Mouse (Mus musculus): ENCODE measurements at regions not wholly inside any gene's neighbourhood (a gene's known extent, or its start where the extent isn't known, plus 50 kb on each side); places are given as distances from the start of the nearest gene placed in this dataset.
A peak's percentile ranks its signal among the peaks of the same experiment; 100 is the strongest.

GRCm38 (mm10) chr12:54454606-54455005 is 201.8 kb downstream of the Sptssa start:
- DNase-seq (ENCODE audit: low spot score in 2 of 2) = no peak

- DNase-seq (ENCODE audit: low spot score in 2 of 2) = no peak
These were observed 203.0 kb downstream of the Sptssa start for GRCm38 (mm10) chr12:54453343-54453742.

GRCm38 (mm10) chr12:54450369-54450768 is 206.0 kb downstream of the Sptssa start:
- no peak for DNase-seq (ENCODE audit: low spot score in 2 of 2)

- DNase-seq (ENCODE audit: low spot score in 2 of 2) = no peak
These were observed 208.2 kb downstream of the Sptssa start for GRCm38 (mm10) chr12:54448221-54448620.

- no peak for DNase-seq (ENCODE audit: low spot score in 2 of 2)
These were observed 209.0 kb downstream of the Sptssa start for GRCm38 (mm10) chr12:54447354-54447753.

- DNase-seq (ENCODE audit: low spot score in 2 of 2) = no peak
These were observed 210.0 kb downstream of the Sptssa start for GRCm38 (mm10) chr12:54446356-54446755.

- no peak for DNase-seq (ENCODE audit: low spot score in 2 of 2)
These were observed 212.0 kb downstream of the Sptssa start for GRCm38 (mm10) chr12:54444416-54444815.

- DNase-seq (ENCODE audit: low spot score in 2 of 2) = no peak
These were observed 213.1 kb downstream of the Sptssa start for GRCm38 (mm10) chr12:54443285-54443684.

- DNase-seq (ENCODE audit: low spot score in 2 of 2) = no peak
These were observed 214.0 kb downstream of the Sptssa start for GRCm38 (mm10) chr12:54442408-54442807.

- DNase-seq (ENCODE audit: low spot score in 2 of 2) = no peak
These were observed 215.4 kb downstream of the Sptssa start for GRCm38 (mm10) chr12:54440851-54441593.

- no peak for DNase-seq (ENCODE audit: low spot score in 2 of 2)
These were observed 217.6 kb downstream of the Sptssa start for GRCm38 (mm10) chr12:54438793-54439192.

GRCm38 (mm10) chr12:54425236-54425635 is 221.6 kb upstream of the Egln3 start:
- no peak for DNase-seq (ENCODE audit: low spot score in 2 of 2)

GRCm38 (mm10) chr12:54414829-54415228 is 211.2 kb upstream of the Egln3 start:
- DNase-seq (ENCODE audit: low spot score in 2 of 2) = no peak

GRCm38 (mm10) chr12:54414201-54414600 is 210.5 kb upstream of the Egln3 start:
- DNase-seq (ENCODE audit: low spot score in 2 of 2) = no peak

- DNase-seq (ENCODE audit: low spot score in 2 of 2) = no peak
These were observed 206.5 kb upstream of the Egln3 start for GRCm38 (mm10) chr12:54410038-54410605.

- no peak for DNase-seq (ENCODE audit: low spot score in 2 of 2)
These were observed 205.2 kb upstream of the Egln3 start for GRCm38 (mm10) chr12:54408906-54409305.

GRCm38 (mm10) chr12:54407301-54407896 is 203.7 kb upstream of the Egln3 start:
- no peak for DNase-seq (ENCODE audit: low spot score in 2 of 2)

GRCm38 (mm10) chr12:54405066-54405465 is 201.4 kb upstream of the Egln3 start:
- DNase-seq (ENCODE audit: low spot score in 2 of 2) = peak; percentile 61 to 65

GRCm38 (mm10) chr12:54402591-54402990 is 198.9 kb upstream of the Egln3 start:
- no peak for DNase-seq (ENCODE audit: low spot score in 2 of 2)

GRCm38 (mm10) chr12:54401665-54402064 is 198.0 kb upstream of the Egln3 start:
- DNase-seq (ENCODE audit: low spot score in 2 of 2) = no peak

GRCm38 (mm10) chr12:54400084-54400483 is 196.4 kb upstream of the Egln3 start:
- no peak for DNase-seq (ENCODE audit: low spot score in 2 of 2)

- no peak for DNase-seq (ENCODE audit: low spot score in 2 of 2)
These were observed 194.4 kb upstream of the Egln3 start for GRCm38 (mm10) chr12:54398080-54398479.

GRCm38 (mm10) chr12:54396952-54397351 is 193.3 kb upstream of the Egln3 start:
- DNase-seq (ENCODE audit: low spot score in 2 of 2) = no peak

All from right cerebral cortex, adult 2 months (tissue).